Mouse (Mus musculus) midbrain, embryonic 15.5 days (tissue): ENCODE results near the gene Mrpl11. TPM values are rescaled to one million over a fixed set of nuclear protein-coding genes. Genes with fewer than 3 reads are reported as not detected.

ENCODE experiments used
- ATAC-seq: fragments of 200-750 bp; cut with Nextera tagmentation; replicated peaks from 2 replicates; pipeline ENCODE4 v1.8.0; 2017; ENCODE audit warnings: moderate TSS enrichment
- H3K27ac ChIP-seq: fragments of 300-500 bp; sonication (generic); 2 replicates; pipeline ENCODE4 v1.5.1; 2015; ENCODE audit warnings: mild to moderate bottlenecking, inconsistent platforms
- H3K27me3 ChIP-seq: fragments of 300-500 bp; sonication (generic); replicated peaks from 2 replicates; pipeline ENCODE4 v1.6.1; 2015; ENCODE audit warnings: inconsistent platforms
- H3K36me3 ChIP-seq: fragments of 300-500 bp; sonication (generic); replicated peaks from 2 replicates; pipeline ENCODE4 v1.6.1; 2015; ENCODE audit warnings: inconsistent platforms
- H3K4me1 ChIP-seq: fragments of 300-500 bp; sonication (generic); 2 replicates; pipeline ENCODE4 v1.6.1; 2015; ENCODE audit warnings: inconsistent platforms
- H3K4me2 ChIP-seq: fragments of 300-500 bp; sonication (generic); 2 replicates; pipeline ENCODE4 v1.6.1; 2015; ENCODE audit warnings: inconsistent platforms, mild to moderate bottlenecking, moderate library complexity
- H3K4me3 ChIP-seq: fragments of 300-500 bp; sonication (generic); 2 replicates; pipeline ENCODE4 v1.5.1; 2015; ENCODE audit warnings: mild to moderate bottlenecking, inconsistent platforms
- H3K9ac ChIP-seq: fragments of 300-500 bp; sonication (generic); 2 replicates; pipeline ENCODE4 v1.6.1; 2015; ENCODE audit warnings: mild to moderate bottlenecking, inconsistent platforms
- H3K9me3 ChIP-seq: fragments of 300-500 bp; sonication (generic); 2 replicates; pipeline ENCODE4 v1.6.1; 2016; ENCODE audit warnings: inconsistent platforms
- WGBS: fragments of 180-500 bp; shearing (Covaris S2); methylation state at CpG from one replicate; pipeline ENCODE4 v1.1.7; 2015; ENCODE audit warnings: mixed read lengths; 5-methylcytosine and 5-hydroxymethylcytosine counted together
- polyA plus RNA-seq: library from polyadenylated mRNA; unstranded; fragments of >200 nt; fragmentation: Nextera tagmentation; extraction: Ambion mirVana; gene quantifications from 2 replicates; pipeline ENCODE4 v1.2.1, GENCODE M21; 2015

Mrpl11 gene
- polyA plus RNA-seq, result 91.7 and 96.4 TPM in 2 replicates

- Histone ChIP-seq H3K9ac (peak within 1 kb of the TSS; percentile 64), H3K9me3 (no peaks in the 10 kb centered on the region), H3K27me3 (no peaks in the 10 kb centered on the region), H3K36me3 (peaks cover 16% of the 10 kb centered on the region), H3K4me3 (peak within 1 kb of the TSS; percentile 63), H3K27ac (peak within 1 kb of the TSS; percentile 82), H3K4me2 (peak within 1 kb of the TSS; percentile 70), H3K4me1 (peaks cover 13% of the 10 kb centered on the region)
- WGBS, result under 1% methylated on average over 34 of the region's 34 CpGs
- peak; percentile 98 for ATAC-seq
Observed at GRCm38 (mm10) chr19:4961928-4962601, at the start of gene Mrpl11. Gene Mrpl11 (plus strand): TSS chr19:4962147.

GRCm38 (mm10) chr19:4915924-4916603 lies 45.9 kb upstream of the Mrpl11 start:
- Histone ChIP-seq H3K36me3 (peaks cover 65% of the 10 kb centered on the region), H3K4me1 (no peaks in the 10 kb centered on the region), H3K27ac (no peak overlapping the region), H3K9ac (no peak overlapping the region), H3K4me3 (no peak overlapping the region), H3K9me3 (no peaks in the 10 kb centered on the region), H3K4me2 (no peak overlapping the region), H3K27me3 (no peaks in the 10 kb centered on the region)
- no peak for ATAC-seq
- 92% methylated on average over 15 of the region's 15 CpGs for WGBS

- Histone ChIP-seq H3K27ac (no peak overlapping the region), H3K9ac (no peak overlapping the region), H3K36me3 (peaks cover 73% of the 10 kb centered on the region), H3K27me3 (no peaks in the 10 kb centered on the region), H3K4me3 (no peak overlapping the region), H3K4me1 (no peaks in the 10 kb centered on the region), H3K4me2 (no peak overlapping the region), H3K9me3 (no peaks in the 10 kb centered on the region)
- 80% methylated on average over 10 of the region's 10 CpGs for WGBS
- ATAC-seq, result no peak
Observed at GRCm38 (mm10) chr19:4916827-4917226, 45.1 kb upstream of the Mrpl11 start.

GRCm38 (mm10) chr19:4919652-4920051 lies 42.3 kb upstream of the Mrpl11 start:
- no peak for ATAC-seq
- Histone ChIP-seq H3K9me3 (no peaks in the 10 kb centered on the region), H3K9ac (no peak overlapping the region), H3K27ac (no peak overlapping the region), H3K36me3 (peaks cover 67% of the 10 kb centered on the region), H3K4me1 (no peaks in the 10 kb centered on the region), H3K4me2 (no peak overlapping the region), H3K27me3 (no peaks in the 10 kb centered on the region), H3K4me3 (no peak overlapping the region)
- WGBS, result 78% methylated on average over 6 of the region's 6 CpGs

DNA sequence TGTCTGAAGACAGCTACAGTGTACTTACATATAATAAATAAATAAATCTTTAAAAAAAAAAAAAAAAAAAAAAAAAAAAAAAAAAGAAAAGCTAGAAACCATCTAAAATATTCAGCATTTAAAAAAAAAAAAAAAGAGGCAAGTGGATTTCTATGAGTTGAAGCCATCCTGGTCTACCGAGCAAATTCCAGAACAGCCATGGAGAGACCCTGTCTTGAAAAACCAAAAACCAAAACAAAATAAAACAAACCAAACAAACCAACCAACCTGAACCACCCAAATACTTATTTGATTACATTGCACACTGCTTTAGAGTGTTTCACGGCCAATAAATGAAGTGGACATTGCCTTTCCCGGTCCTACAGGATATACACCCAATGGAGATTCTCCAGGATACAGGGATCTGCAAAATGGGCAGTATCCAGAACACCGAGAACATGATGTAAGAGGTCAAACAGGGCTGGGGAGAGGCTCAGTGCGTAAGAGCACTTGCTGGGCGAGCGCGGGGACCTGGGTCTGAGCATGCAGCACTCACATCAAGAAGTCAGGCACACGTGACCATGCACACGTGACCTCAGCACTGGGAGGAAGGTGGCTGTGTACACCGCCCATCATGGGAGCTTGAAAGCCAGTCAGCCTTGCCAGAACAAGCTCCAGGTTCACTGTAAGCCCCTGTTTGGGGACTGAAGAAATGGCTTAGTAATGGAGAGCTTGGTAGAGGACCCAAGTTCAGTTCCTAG lies 36.7 kb upstream of the Mrpl11 start:
- ATAC-seq, result no peak
- H3K27me3 ChIP-seq, result no peaks in the 10 kb centered on the region
- H3K4me3 ChIP-seq, result no peak overlapping the region
- 96% methylated on average over 11 of the region's 11 CpGs for WGBS
- H3K9me3 ChIP-seq, result no peaks in the 10 kb centered on the region
- no peak overlapping the region for H3K9ac ChIP-seq
- no peak overlapping the region for H3K4me2 ChIP-seq
- no peak overlapping the region for H3K27ac ChIP-seq
- peaks cover 27% of the 10 kb centered on the region for H3K4me1 ChIP-seq
- H3K36me3 ChIP-seq, result peaks cover 28% of the 10 kb centered on the region

GRCm38 (mm10) chr19:4927904-4928531 lies 33.9 kb upstream of the Mrpl11 start, which contains the start of gene Dpp3:
Gene Dpp3 (minus strand): TSS chr19:4928287.
- under 1% methylated on average over 32 of the region's 32 CpGs for WGBS
- H3K9ac ChIP-seq, result peak within 1 kb of the TSS; percentile 60
- H3K4me1 ChIP-seq, result peaks cover 27% of the 10 kb centered on the region
- peak within 1 kb of the TSS; percentile 68 for H3K4me2 ChIP-seq
- peak; percentile 97 for ATAC-seq
- peaks cover under 1% of the 10 kb centered on the region; the same call in 1 of the 2 replicates for H3K36me3 ChIP-seq
- H3K27ac ChIP-seq, result peak within 1 kb of the TSS; percentile 80
- H3K4me3 ChIP-seq, result peak within 1 kb of the TSS; percentile 70
- H3K9me3 ChIP-seq, result no peaks in the 10 kb centered on the region
- H3K27me3 ChIP-seq, result no peaks in the 10 kb centered on the region

GRCm38 (mm10) chr19:4928781-4929180 lies 33.2 kb upstream of the Mrpl11 start:
- Histone ChIP-seq H3K9me3 (no peaks in the 10 kb centered on the region), H3K4me1 (peaks cover 27% of the 10 kb centered on the region), H3K27me3 (no peaks in the 10 kb centered on the region), H3K4me2 (peak overlapping the region; percentile 68), H3K27ac (peak overlapping the region; percentile 80; the same call in 1 of the 2 replicates), H3K36me3 (no peaks in the 10 kb centered on the region), H3K9ac (peak overlapping the region; percentile 60), H3K4me3 (peak overlapping the region; percentile 70)
- peak; percentile 40; the same call in 1 of the 2 replicates for ATAC-seq
- 59% methylated on average over 5 of the region's 5 CpGs for WGBS

DNA sequence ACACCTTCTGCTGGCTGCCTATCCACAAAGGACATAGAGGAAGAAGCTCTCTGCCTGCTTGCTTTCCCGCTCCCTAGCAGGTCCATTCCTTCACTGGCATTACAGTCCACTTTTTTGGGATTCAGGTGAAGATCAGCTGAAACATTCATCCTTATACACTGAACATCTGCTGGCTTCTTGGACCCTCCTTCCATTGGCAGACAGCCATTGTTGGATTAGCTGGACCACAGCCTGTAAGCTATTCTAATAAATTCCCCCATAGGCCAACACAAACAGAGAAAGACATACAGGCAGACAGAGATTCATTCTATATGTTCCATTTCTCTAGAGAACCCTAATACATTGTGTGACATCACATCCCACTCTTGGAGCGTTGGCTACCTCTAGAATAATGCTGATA lies 25.1 kb upstream of the Mrpl11 start:
- WGBS, result 87% methylated on average over 2 of the region's 2 CpGs
- Histone ChIP-seq H3K4me1 (peaks cover 5% of the 10 kb centered on the region), H3K4me2 (no peak overlapping the region), H3K27me3 (peaks cover 2% of the 10 kb centered on the region; the same call in 1 of the 2 replicates), H3K9ac (no peak overlapping the region), H3K4me3 (no peak overlapping the region), H3K36me3 (0 out of 2 replicates have a peak, but pooled peaks cover 2% of the 10 kb centered on the region), H3K27ac (no peak overlapping the region), H3K9me3 (no peaks in the 10 kb centered on the region)
- ATAC-seq, result no peak

GRCm38 (mm10) chr19:4937444-4938310 lies 24.3 kb upstream of the Mrpl11 start:
- H3K4me1 ChIP-seq, result peaks cover 10% of the 10 kb centered on the region
- 0 out of 2 replicates have a peak, but pooled peaks cover 2% of the 10 kb centered on the region for H3K36me3 ChIP-seq
- H3K9ac ChIP-seq, result no peak overlapping the region
- H3K9me3 ChIP-seq, result no peaks in the 10 kb centered on the region
- 89% methylated on average over 17 of the region's 17 CpGs for WGBS
- no peak overlapping the region for H3K4me3 ChIP-seq
- no peak overlapping the region for H3K27ac ChIP-seq
- ATAC-seq, result no peak
- H3K27me3 ChIP-seq, result peaks cover 2% of the 10 kb centered on the region; the same call in 1 of the 2 replicates
- H3K4me2 ChIP-seq, result no peak overlapping the region

DNA sequence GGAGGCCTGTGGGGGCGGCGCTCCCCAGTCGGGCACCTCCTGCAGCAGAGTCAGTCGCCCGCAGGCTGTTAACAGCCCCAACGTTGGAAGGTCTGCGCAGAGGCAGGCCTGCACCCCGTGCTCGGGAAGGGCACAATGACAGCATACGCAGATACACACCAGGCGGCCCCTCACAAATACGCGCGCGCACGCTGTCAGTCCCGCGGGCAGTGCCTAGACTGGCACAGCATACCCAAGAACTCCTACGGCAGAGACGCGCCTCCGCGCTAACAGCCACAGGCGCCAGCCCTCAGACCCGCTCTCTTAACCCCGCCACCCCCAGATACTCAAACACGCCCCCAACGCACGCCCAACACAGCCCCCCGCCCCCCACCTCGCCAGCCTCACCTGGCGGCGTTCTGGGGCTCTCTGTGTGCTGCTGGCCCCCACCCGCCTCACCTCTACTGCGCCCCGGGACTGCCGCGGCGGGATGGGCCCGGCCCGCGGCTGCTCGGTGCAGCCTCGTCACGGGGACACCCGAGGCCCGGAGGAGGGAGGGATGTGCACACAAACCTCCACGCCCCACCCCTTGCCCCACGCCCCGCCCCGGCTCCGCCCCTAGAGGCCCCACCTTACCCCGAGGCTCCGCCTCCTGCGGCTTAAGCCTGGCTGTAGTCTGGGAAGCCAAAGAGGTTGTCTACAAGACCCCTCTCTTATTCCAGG lies 19.2 kb upstream of the Mrpl11 start, which contains the start of gene Peli3:
Gene Peli3 (minus strand): TSS at position 577 of the 702 bp plus-strand sequence.
- Histone ChIP-seq H3K9me3 (no peaks in the 10 kb centered on the region), H3K36me3 (no peaks in the 10 kb centered on the region), H3K27me3 (peaks cover 2% of the 10 kb centered on the region; the same call in 1 of the 2 replicates), H3K27ac (peak within 1 kb of the TSS; percentile 86), H3K4me1 (peaks cover 14% of the 10 kb centered on the region), H3K4me3 (peak within 1 kb of the TSS; percentile 82), H3K4me2 (peak within 1 kb of the TSS; percentile 67), H3K9ac (peak within 1 kb of the TSS; percentile 75)
- peak; percentile 96 for ATAC-seq
- WGBS, result 0% methylated on average over 52 of the region's 55 CpGs
